Mouse (Mus musculus): ENCODE results near the gene Egr4.

The Egr4 gene

DNA sequence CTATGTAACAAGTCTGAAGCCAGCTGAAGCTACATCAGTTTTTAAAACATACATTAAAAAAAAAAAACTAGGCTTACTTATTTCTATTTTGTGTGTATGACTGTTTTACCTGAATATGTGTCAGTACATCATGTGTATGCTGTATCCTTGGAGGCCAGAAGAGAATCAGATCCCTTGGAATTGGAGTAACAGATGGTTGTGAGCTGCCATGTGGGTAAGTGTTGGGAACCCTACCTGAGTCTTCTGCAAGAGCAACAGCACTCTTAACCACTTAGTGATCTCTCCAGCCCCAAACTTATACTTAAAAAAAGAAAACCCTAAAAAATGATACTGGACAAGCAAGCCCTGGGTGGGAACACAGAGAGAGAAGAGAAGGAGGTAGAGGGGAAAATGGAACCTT is 16.4 kb downstream of the Egr4 start:
- no peak for DNase-seq (ENCODE audit: low spot score)

DNA sequence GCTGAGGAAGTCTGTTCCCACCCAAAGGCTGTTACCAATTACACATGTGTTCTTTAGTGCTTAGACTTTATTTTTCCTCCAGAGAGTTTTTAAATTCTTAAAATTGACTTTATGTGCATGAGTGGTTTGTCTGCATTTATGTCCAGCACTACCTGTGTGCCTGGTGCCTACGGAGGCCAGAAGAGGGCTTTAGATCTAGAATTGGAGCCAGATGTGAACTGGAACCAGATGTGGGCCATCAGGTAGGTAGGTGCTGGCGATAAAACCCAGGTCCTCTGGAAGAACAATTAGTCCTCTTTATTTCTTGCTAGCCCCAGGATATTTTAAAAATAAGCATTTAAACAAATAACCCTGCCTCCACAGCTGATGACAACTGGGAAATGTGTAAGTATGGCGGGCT is 21.8 kb downstream of the Egr4 start:
- DNase-seq (ENCODE audit: low spot score) = no peak

GRCm38 (mm10) chr6:85490252-85490651 is 23.1 kb downstream of the Egr4 start:
- DNase-seq (ENCODE audit: low spot score) = no peak

- DNase-seq (ENCODE audit: low spot score) = no peak
Measured at GRCm38 (mm10) chr6:85489717-85490116, 23.7 kb downstream of the Egr4 start.

- no peak for DNase-seq (ENCODE audit: low spot score)
Measured at GRCm38 (mm10) chr6:85488510-85488909, 24.9 kb downstream of the Egr4 start.

- DNase-seq (ENCODE audit: low spot score) = no peak
Measured at GRCm38 (mm10) chr6:85485738-85486137, 27.7 kb downstream of the Egr4 start.

DNA sequence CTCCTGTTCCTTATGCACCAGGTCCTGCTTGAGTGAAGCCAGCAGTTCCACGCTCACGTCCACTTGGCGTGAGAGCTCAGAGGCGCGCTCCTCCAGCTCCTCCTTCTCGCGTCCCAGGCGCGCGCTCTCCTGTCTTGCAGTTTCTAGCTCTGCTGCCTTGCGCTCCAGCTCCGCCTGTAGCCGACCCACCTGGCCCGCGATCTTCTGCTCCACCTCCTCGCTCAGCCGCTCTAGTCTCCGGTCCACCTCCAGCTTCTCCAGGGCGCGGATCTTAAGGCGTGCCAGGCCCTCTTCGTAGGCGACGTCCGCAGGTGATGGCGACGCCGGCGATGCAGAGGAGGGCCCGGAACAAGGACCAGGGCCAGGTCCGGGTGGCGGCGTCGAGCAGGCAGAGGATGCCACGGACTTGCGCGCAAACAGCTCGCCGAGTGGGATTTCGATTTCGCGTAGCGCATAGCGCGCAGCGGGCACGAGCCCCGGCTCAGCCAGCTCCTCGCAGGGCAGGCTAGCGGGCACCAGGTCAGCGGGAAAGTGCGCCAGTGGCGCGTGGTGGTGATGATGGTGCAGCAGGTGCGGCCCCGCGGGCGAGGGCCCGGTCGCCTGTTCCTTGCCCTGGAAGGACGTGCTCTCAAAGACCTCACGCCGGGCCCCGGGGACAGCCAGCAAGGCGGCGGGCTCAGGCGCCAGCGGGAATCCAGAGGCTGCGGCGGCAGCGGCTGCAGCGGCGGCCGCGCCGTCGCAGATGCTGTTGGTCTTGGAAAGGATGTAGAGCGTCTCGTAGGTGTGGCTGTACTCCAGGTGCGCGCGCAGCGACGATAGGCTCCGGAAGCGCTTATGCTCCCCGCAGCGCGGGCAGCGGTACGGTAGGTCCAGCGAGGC is 29.3 kb downstream of the Egr4 start:
- no peak for DNase-seq (ENCODE audit: low spot score)

GRCm38 (mm10) chr6:85480685-85481084 is 32.7 kb downstream of the Egr4 start:
- no peak for DNase-seq (ENCODE audit: low spot score)

GRCm38 (mm10) chr6:85479979-85480378 is 33.4 kb downstream of the Egr4 start:
- DNase-seq (ENCODE audit: low spot score) = no peak

GRCm38 (mm10) chr6:85478416-85478815 is 35.0 kb downstream of the Egr4 start:
- DNase-seq (ENCODE audit: low spot score) = no peak

DNA sequence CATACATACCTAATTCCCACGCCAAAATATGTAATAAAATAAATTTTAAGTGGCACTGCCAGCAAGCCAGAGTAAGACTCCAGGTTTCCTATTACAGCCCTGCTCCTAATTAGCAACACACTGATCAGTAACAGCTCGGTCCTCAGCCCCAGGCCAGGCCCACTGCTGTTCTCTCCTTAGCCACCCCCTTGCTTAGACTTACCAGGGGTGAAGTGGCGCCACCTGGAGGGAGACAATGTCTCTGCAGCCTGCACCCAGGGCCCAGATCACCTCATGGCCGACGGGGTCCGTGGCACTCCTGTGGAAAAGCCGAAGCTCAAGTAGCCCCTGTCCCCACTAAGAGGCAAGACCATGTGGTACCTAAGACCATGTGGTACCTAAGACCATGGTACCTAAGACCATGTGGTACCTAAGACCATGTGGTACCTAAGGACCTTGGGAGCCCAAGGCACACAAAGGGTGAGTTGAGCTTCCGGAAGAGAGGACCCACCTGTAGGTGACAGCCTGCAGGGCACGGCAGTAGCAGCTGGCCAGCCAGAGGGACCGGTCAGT is 35.9 kb downstream of the Egr4 start:
- no peak for DNase-seq (ENCODE audit: low spot score)

GRCm38 (mm10) chr6:85475581-85475980 is 37.8 kb downstream of the Egr4 start:
- no peak for DNase-seq (ENCODE audit: low spot score)

- DNase-seq (ENCODE audit: low spot score) = no peak
Measured at GRCm38 (mm10) chr6:85472542-85472941, 40.8 kb downstream of the Egr4 start.

DNA sequence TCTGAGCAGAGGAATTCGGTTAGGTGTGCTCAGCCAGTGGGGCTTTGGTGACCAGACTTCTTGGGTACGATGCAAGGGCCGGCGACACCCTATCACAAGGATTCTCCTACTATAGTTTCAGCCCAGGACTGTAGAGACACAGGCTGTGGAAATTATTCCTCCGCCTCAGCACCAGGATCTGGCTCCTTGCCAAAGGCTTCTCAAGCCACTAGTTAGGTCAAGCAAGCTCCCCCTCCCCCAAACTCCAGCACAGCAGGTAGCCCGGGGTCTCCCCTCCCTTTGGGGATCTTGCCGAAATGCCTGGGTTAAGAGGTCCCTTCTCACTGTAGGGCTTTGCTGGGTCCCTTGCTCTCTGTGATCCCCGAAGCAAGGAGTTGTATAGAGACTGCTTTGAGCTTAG is 41.4 kb downstream of the Egr4 start:
- no peak for DNase-seq (ENCODE audit: low spot score)

DNA sequence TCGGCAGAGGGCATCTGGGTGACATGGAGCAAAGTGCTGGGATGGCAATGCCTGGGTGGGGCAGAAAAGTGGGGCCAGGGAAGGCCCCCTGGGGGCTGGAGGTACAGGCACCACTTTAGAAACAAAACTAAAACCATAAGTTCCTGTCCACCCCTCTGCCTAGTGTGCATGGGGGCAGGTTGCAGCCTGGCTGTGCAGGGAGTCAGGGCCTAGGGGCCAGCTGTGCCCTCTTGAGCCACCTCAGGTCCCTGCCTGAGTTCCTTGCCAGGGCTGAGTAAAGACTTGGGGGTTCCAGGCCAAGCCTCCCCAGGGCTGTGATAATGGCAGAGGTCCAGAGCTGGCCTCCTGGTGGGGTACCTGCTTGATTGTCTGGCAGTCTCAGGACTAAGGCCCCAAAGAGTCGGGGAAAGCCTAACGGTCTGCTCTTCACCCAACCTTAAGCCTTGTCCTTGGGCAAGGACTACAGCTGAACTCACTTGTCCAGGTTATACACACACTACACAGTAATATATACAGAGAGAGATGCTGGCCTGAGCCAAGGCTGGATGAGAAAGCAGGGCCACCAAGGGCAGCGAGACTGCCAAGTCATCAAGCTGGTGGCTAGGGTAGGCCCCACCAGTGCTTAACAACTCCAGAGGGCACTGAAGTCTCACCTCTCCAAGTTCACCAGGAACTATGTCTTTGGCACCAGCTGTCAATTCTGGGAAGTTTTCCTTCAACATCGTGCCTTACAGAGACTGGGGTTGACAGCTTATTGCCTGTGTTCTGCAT is 43.5 kb downstream of the Egr4 start:
- DNase-seq (ENCODE audit: low spot score) = no peak

DNA sequence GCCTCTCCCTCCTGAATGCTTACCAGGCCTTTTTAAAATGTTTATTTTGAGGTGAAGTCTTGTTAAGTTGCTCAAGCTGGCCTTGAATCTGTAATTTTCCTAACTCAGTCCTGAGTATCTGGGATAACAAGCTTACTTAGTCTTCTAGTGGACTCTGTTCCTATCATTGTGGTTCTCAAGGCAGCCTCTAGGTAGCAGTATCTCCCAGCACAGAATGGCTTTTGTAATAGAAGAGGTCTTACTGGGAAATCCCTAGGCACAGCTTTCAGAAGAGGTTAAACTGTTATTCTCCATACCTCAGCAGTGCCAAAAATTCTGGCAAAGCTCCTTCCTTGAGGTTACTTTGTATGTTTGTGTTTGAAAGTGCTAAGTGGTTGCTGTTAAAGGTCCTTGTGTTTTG is 48.0 kb downstream of the Egr4 start:
- DNase-seq (ENCODE audit: low spot score) = no peak
